Mouse (Mus musculus) CH12.LX (cell line): ENCODE measurements around the gene Pde4b. TPM values are rescaled to one million over a fixed set of nuclear protein-coding genes. Genes with fewer than 3 reads are reported as not detected.

Experiments used
- DNase-seq: peaks from one replicate; pipeline ENCODE4 v3.0.0-alpha.2; 2013; ENCODE audit errors: extremely low read depth
- H3K27ac ChIP-seq: 2 replicates; pipeline ENCODE4 v1.5.1; 2012; ENCODE audit warnings: low read depth, mild to moderate bottlenecking, control low read depth, moderate library complexity; ENCODE audit not compliant: insufficient read depth
- H3K27me3 ChIP-seq: replicated peaks from 2 replicates; pipeline ENCODE3; 2012; ENCODE audit warnings: inconsistent platforms
- H3K36me3 ChIP-seq, 2 experiments: replicated peaks in 1 of 2; 2 replicates each; pipeline versions ENCODE3 to v1.6.1; 2012; ENCODE audit warnings: inconsistent platforms in 1 of 2, low read length in 1 of 2, mild to moderate bottlenecking in 1 of 2, mixed read lengths in 1 of 2, moderate library complexity in 1 of 2; ENCODE audit not compliant: control insufficient read depth in 1 of 2, insufficient read depth in 1 of 2
- H3K4me1 ChIP-seq, 2 experiments: 2 replicates each; pipeline ENCODE4 v1.6.1; 2012; ENCODE audit warnings: inconsistent platforms in 1 of 2, moderate library complexity in 1 of 2; ENCODE audit not compliant: insufficient read depth in 2 of 2, control insufficient read depth in 1 of 2
- H3K4me2 ChIP-seq: 2 replicates; pipeline ENCODE4 v1.6.1; 2012; ENCODE audit warnings: low read depth, mild to moderate bottlenecking, control low read depth; ENCODE audit not compliant: poor library complexity, insufficient read depth, severe bottlenecking
- H3K4me3 ChIP-seq, 3 experiments: fragments of 150-350 bp in 1 of 3; sonication (generic) in 1 of 3; replicated peaks in 1 of 3; 2 replicates each; pipeline versions ENCODE3 to v1.5.1; 2011 to 2012; ENCODE audit warnings: low read depth in 2 of 3, low read length in 2 of 3, mild to moderate bottlenecking in 2 of 3, moderate library complexity in 2 of 3, control low read depth in 1 of 3, improper control_type of control experiment in 1 of 3, inconsistent platforms in 1 of 3, mixed read lengths in 1 of 3; ENCODE audit not compliant: poor library complexity in 1 of 3
- H3K79me2 ChIP-seq: replicated peaks from 2 replicates; pipeline ENCODE4 v1.6.1; 2012; ENCODE audit warnings: mild to moderate bottlenecking, moderate library complexity; ENCODE audit not compliant: control insufficient read depth, poor library complexity, insufficient read depth, severe bottlenecking; ENCODE audit errors: extremely low read depth
- H3K9ac ChIP-seq: 2 replicates; pipeline ENCODE4 v1.6.1; 2012; ENCODE audit warnings: low read depth, mild to moderate bottlenecking, control low read depth, moderate library complexity; ENCODE audit not compliant: insufficient read depth
- H3K9me3 ChIP-seq: replicated peaks from 2 replicates; pipeline ENCODE3; 2012; ENCODE audit warnings: low read length, inconsistent platforms, mixed read lengths
- E2F4 ChIP-seq: IDR thresholded peaks from 2 replicates; pipeline ENCODE4 v1.6.1; 2011; ENCODE audit warnings: low read depth, low read length, improper control_type of control experiment; ENCODE audit not compliant: insufficient replicate concordance
- MAZ ChIP-seq: IDR thresholded peaks from 2 replicates; pipeline ENCODE4 v1.6.1; 2012; ENCODE audit warnings: low read depth, mild to moderate bottlenecking, inconsistent platforms, low read length, improper control_type of control experiment, moderate library complexity
- MEF2A ChIP-seq: IDR thresholded peaks from 2 replicates; pipeline ENCODE4 v1.6.1; 2014; ENCODE audit warnings: low read depth, mild to moderate bottlenecking, inconsistent platforms, low read length, improper control_type of control experiment, borderline replicate concordance
- MXI1 ChIP-seq: IDR thresholded peaks from 2 replicates; pipeline ENCODE4 v1.6.1; 2011; ENCODE audit warnings: mild to moderate bottlenecking, low read depth, low read length, improper control_type of control experiment
- MYC ChIP-seq: IDR thresholded peaks from 2 replicates; pipeline ENCODE4 v1.6.1; 2011; ENCODE audit warnings: low read depth, mild to moderate bottlenecking, improper control_type of control experiment, low read length
- NRF1 ChIP-seq: IDR thresholded peaks from 2 replicates; pipeline ENCODE4 v1.6.1; 2014; ENCODE audit warnings: low read depth, mild to moderate bottlenecking, inconsistent platforms, low read length, improper control_type of control experiment, moderate library complexity
- POLR2A ChIP-seq: IDR thresholded peaks from 2 replicates; pipeline ENCODE4 v1.6.1; 2011; ENCODE audit warnings: low read depth, mild to moderate bottlenecking, improper control_type of control experiment, low read length
- SMC3 ChIP-seq: IDR thresholded peaks from 2 replicates; pipeline ENCODE4 v1.6.1; 2011; ENCODE audit warnings: low read depth, low read length, improper control_type of control experiment
- TCF12 ChIP-seq: IDR thresholded peaks from 2 replicates; pipeline ENCODE4 v1.6.1; 2014; ENCODE audit warnings: low read depth, mild to moderate bottlenecking, inconsistent platforms, low read length, improper control_type of control experiment
- UBTF ChIP-seq: IDR thresholded peaks from 2 replicates; pipeline ENCODE4 v1.6.1; 2012; ENCODE audit warnings: low read depth, mild to moderate bottlenecking, inconsistent platforms, low read length, improper control_type of control experiment, moderate library complexity
- USF2 ChIP-seq: conservative IDR thresholded peaks from 2 replicates; pipeline ENCODE4 v1.6.1; 2011; ENCODE audit warnings: low read depth, low read length, improper control_type of control experiment
- ZC3H11A ChIP-seq: IDR thresholded peaks from 2 replicates; pipeline ENCODE4 v1.6.1; 2012; ENCODE audit warnings: low read depth, mild to moderate bottlenecking, inconsistent platforms, low read length, improper control_type of control experiment
- ZKSCAN1 ChIP-seq: IDR thresholded peaks from 2 replicates; pipeline ENCODE4 v1.6.1; 2012; ENCODE audit warnings: low read depth, inconsistent platforms, low read length, improper control_type of control experiment, borderline replicate concordance
- ZMIZ1 ChIP-seq: IDR thresholded peaks from 2 replicates; pipeline ENCODE4 v1.6.1; 2012; ENCODE audit warnings: low read depth, mild to moderate bottlenecking, inconsistent platforms, low read length, improper control_type of control experiment
- dilution Hi-C: fragments of 300-500 bp; cut with MboI; formaldehyde crosslinking; loops from 2 replicates; pipeline ENCODE4 v1.14.3; 2020; ENCODE audit warnings: low sequenced_read_pairs; ENCODE audit not compliant: extremely low pct_unique_long_range_greater_than_20kb, extremely low pct_ligation_motif_present
- in situ Hi-C: fragments of 300-500 bp; cut with MboI; formaldehyde crosslinking; loops from 3 replicates; pipeline ENCODE4 v1.14.3; 2019; ENCODE audit warnings: low sequenced_read_pairs, low pct_ligation_motif_present, low pct_unique_long_range_greater_than_20kb, mixed read lengths
- polyA plus RNA-seq: library from polyadenylated mRNA; unstranded; fragments of >175 nt; gene quantifications from 2 replicates; pipeline ENCODE4 v1.2.1, GENCODE M21; 2012; ENCODE audit warnings: low read depth; ENCODE audit not compliant: insufficient read length
- total RNA-seq, 2 experiments: library from RNA; depleted of rRNA; stranded (reverse); fragments of 300-350 nt in 1 of 2; fragments of >200 nt in 1 of 2; gene quantifications; 2 replicates each; pipeline ENCODE4 v1.2.3; 2012 to 2014

Gene Pde4b
- total and polyA plus RNA-seq, 3 experiments = 9.6 to 24.2 (median 21.8) TPM

GRCm38 (mm10) chr4:102287172-102287571 is 199.8 kb downstream of the Pde4b start:
- H3K4me2 ChIP-seq = no peak overlapping the region
- dilution Hi-C loops (no loop called here), in situ Hi-C loops (no loop called here)
- H3K79me2 ChIP-seq = no peaks in the 10 kb centered on the region
- no peak for DNase-seq
- H3K9me3 ChIP-seq = no peaks in the 10 kb centered on the region
- H3K36me3 ChIP-seq = no peaks in the 10 kb centered on the region
- no peak overlapping the region for H3K27ac ChIP-seq
- no peak for TF ChIP-seq ZMIZ1
- no peak for TF ChIP-seq MXI1
- no peak for TF ChIP-seq UBTF
- no peak for TF ChIP-seq NRF1
- TF ChIP-seq POLR2A = no peak
- no peak overlapping the region for H3K4me3 ChIP-seq
- peaks cover 2 to 10% of the 10 kb centered on the region in 2 experiments; a peak in 3 of 4 replicates for H3K4me1 ChIP-seq
- H3K9ac ChIP-seq = no peak overlapping the region
- no peaks in the 10 kb centered on the region for H3K27me3 ChIP-seq

GRCm38 (mm10) chr4:102290052-102290734 is 202.8 kb downstream of the Pde4b start:
- dilution Hi-C loops = no loop called here

DNA sequence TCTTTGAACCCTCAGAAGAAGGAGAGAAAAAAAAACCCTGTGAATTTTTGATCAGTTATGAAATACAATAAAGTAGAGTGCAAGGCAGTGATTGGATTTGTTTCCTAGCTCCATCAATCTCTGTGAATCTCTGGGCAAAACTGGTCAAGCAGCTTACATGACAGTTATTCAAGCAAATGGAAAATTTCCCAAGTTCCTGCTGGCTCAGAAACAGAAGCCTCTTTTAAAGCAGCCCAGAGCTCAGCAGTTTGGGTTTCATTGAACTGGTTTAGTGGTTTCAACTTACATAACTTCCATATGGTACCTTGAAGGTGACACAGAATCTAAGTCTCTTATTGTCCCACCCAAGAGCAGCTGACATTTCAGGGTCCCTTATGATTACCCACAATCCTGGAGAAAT is 210.2 kb downstream of the Pde4b start:
- TF ChIP-seq MEF2A = no peak
- TF ChIP-seq ZKSCAN1 = no peak
- no peak for TF ChIP-seq SMC3
- no peak for TF ChIP-seq USF2
- no peak for TF ChIP-seq E2F4
- no peak for TF ChIP-seq TCF12
- no peak for TF ChIP-seq ZC3H11A
- no peak for TF ChIP-seq MYC
- in situ Hi-C loops = no loop called here
- dilution Hi-C loops = no loop called here
- Histone ChIP-seq H3K27me3 (no peaks in the 10 kb centered on the region), H3K9me3 (no peaks in the 10 kb centered on the region), H3K27ac (no peak overlapping the region), H3K4me2 (no peak overlapping the region), H3K79me2 (no peaks in the 10 kb centered on the region), H3K9ac (no peak overlapping the region), H3K4me1 (peaks cover 3 to 5% of the 10 kb centered on the region in 2 experiments; a peak in 2 of 4 replicates), H3K36me3 (no peaks in the 10 kb centered on the region), H3K4me3 (no peak overlapping the region)
- DNase-seq = no peak

More at GRCm38 (mm10) chr4:102290052-102290734, 202.8 kb downstream of the Pde4b start:
- H3K4me3 ChIP-seq = no peak overlapping the region
- peak overlapping the region; percentile 74 for H3K4me2 ChIP-seq
- peaks cover 2 to 10% of the 10 kb centered on the region in 2 experiments; a peak in 3 of 4 replicates for H3K4me1 ChIP-seq
- H3K9ac ChIP-seq = peak overlapping the region; percentile 37
- in situ Hi-C loops = no loop called here
- peak; percentile 7 for DNase-seq
- no peaks in the 10 kb centered on the region for H3K27me3 ChIP-seq
- H3K79me2 ChIP-seq = no peaks in the 10 kb centered on the region
- TF ChIP-seq MAZ = no peak
- TF ChIP-seq, all 38 proteins: peak for 0
- no peak overlapping the region for H3K27ac ChIP-seq
- no peaks in the 10 kb centered on the region for H3K9me3 ChIP-seq
- no peaks in the 10 kb centered on the region for H3K36me3 ChIP-seq
